Mouse (Mus musculus) cerebellum, adult 2 months (tissue): ENCODE measurements around the gene Acbd6. TPM values are rescaled to one million over a fixed set of nuclear protein-coding genes. Genes with fewer than 3 reads are reported as not detected.

Source experiments
- DNase-seq, 2 experiments: peaks; one replicate each; pipeline ENCODE4 v3.0.0; 2021
- H3K27ac ChIP-seq: fragments of 200-500 bp; 2 replicates; pipeline ENCODE4 v1.5.1; 2012; ENCODE audit warnings: low read length, control low read depth, inconsistent platforms; ENCODE audit not compliant: insufficient read depth
- H3K27me3 ChIP-seq: fragments of 200-500 bp; 2 replicates; pipeline ENCODE4 v1.6.1; 2012; ENCODE audit warnings: inconsistent platforms, mild to moderate bottlenecking, low read length, moderate library complexity; ENCODE audit not compliant: control insufficient read depth, insufficient read depth
- H3K4me1 ChIP-seq: fragments of 200-500 bp; 2 replicates; pipeline ENCODE4 v1.6.1; 2011; ENCODE audit warnings: low read length; ENCODE audit not compliant: control insufficient read depth, insufficient read depth
- H3K4me3 ChIP-seq: fragments of 200-500 bp; replicated peaks from 2 replicates; pipeline ENCODE3; 2011; ENCODE audit warnings: mild to moderate bottlenecking, low read depth, low read length, control low read depth; ENCODE audit not compliant: insufficient read depth
- CTCF ChIP-seq: fragments of 200-500 bp; IDR thresholded peaks from 2 replicates; pipeline ENCODE4 v1.5.1; 2011; ENCODE audit warnings: low read depth, mild to moderate bottlenecking, control low read depth, low read length, moderate library complexity, borderline replicate concordance; ENCODE audit not compliant: insufficient read depth
- POLR2A ChIP-seq: fragments of 200-500 bp; IDR thresholded peaks from 2 replicates; pipeline ENCODE4 v1.6.1; 2011; ENCODE audit warnings: low read length, control low read depth, borderline replicate concordance; ENCODE audit not compliant: insufficient read depth
- WGBS: fragments of 180-500 bp; shearing (Covaris S2); methylation state at CpG from one replicate; pipeline ENCODE4 v1.1.7; 2018; 5-methylcytosine and 5-hydroxymethylcytosine counted together
- polyA plus RNA-seq: library from polyadenylated mRNA; depleted of rRNA; stranded (reverse); fragments of >200 nt; gene quantifications from 2 replicates; pipeline ENCODE4 v1.2.3, GENCODE M21; 2012; rRNA removed

Acbd6 gene
- polyA plus RNA-seq, 1 experiment, result 85.0 TPM

DNA sequence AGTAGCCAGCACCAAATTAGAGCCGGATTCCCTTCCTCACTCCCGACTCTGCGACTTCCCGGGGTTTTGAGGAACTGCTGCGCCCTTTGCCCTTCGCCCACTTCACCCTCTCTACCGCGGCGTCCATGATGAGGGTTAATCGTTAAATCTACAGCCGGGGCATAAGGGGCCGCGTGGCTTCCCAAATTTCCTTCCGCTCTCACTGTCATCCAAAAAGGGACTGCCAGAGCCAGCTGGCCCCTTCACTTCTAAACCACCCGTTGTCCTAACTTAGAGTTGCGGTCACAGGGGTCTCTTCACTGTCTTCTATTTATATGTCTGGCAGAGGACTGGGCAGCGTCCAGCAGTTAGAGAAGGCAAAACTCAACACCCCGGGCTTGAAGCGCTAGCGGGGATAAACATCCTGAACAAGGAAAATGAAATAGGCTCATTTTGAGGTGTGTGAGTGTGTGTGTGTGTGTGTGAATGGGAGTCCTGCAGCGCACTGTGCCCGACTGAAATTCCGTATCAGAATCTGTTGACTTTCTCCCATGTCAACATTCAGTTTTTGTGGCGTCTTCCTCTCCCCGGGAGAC, 180.0 kb downstream of the Acbd6 start:
- H3K4me3 ChIP-seq, result no peak overlapping the region
- H3K4me1 ChIP-seq, result peaks cover 3% of the 10 kb centered on the region; the same call in 1 of the 2 replicates
- 1% methylated on average over 25 of the region's 25 CpGs for WGBS
- TF ChIP-seq CTCF (no peak), POLR2A (no peak)
- no peak for DNase-seq
- no peak overlapping the region for H3K27ac ChIP-seq
- peaks cover 23% of the 10 kb centered on the region; the same call in 1 of the 2 replicates for H3K27me3 ChIP-seq

Other genes with a start within 250 kb of the Acbd6 start
- gene Xpr1, start 140.7 kb upstream of the Acbd6 start, polyA plus RNA-seq, result 29.1 and 30.6 TPM in 2 replicates
- 0.55 and 1.0 TPM in 2 replicates for gene Lhx4, start 193.6 kb downstream of the Acbd6 start, polyA plus RNA-seq